Mouse (Mus musculus): ENCODE measurements around the gene Mccc2. TPM values are rescaled to one million over a fixed set of nuclear protein-coding genes. Genes with fewer than 3 reads are reported as not detected.

Gene Mccc2
- polyA plus RNA-seq, 1 experiment from 2014 or later: 37.8 TPM

DNA sequence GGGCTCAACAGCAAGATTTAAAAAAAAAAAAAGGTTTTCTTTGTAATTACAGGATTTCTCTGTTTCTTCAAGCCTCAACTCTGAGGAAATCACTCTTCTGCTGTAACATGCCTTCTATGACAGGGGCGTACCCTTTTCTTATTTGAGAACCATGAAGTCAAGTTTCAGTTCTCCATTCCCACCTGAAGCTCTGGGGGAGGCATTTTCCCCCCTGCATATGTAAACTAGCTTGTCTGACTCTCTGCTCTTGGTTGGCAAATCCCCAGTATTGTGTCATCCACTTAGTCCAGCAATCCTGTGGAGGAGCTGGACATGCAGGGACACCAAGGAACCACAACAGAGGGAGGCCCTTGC is 59.9 kb downstream of the Mccc2 start:
- Histone ChIP-seq H3K4me1 (ENCODE audit: control insufficient read depth, insufficient read depth, low read length) (no peaks in the 10 kb centered on the region), H3K27ac (ENCODE audit: low read depth, low read length) (no peak overlapping the region), H3K27me3 (ENCODE audit: control insufficient read depth, insufficient read depth, low read length) (no peaks in the 10 kb centered on the region), H3K36me3 (ENCODE audit: control insufficient read depth, insufficient read depth, low read length) (no peaks in the 10 kb centered on the region), H3K4me3 (ENCODE audit: low read depth, low read length) (no peak overlapping the region), H3K9me3 (ENCODE audit: control insufficient read depth, low read length) (no peaks in the 10 kb centered on the region; the same call in 1 of the 2 replicates), H3K9ac (ENCODE audit: low read length) (no peak overlapping the region), H3K4me2 (ENCODE audit: low read depth) (no peak overlapping the region)
- WGBS: 97% methylated on average over 1 of the region's 1 CpGs
- no peak for DNase-seq (ENCODE audit: low spot score)
- ATAC-seq (ENCODE audit: insufficient read depth, low FRiP score, low TSS enrichment): no peak

DNA sequence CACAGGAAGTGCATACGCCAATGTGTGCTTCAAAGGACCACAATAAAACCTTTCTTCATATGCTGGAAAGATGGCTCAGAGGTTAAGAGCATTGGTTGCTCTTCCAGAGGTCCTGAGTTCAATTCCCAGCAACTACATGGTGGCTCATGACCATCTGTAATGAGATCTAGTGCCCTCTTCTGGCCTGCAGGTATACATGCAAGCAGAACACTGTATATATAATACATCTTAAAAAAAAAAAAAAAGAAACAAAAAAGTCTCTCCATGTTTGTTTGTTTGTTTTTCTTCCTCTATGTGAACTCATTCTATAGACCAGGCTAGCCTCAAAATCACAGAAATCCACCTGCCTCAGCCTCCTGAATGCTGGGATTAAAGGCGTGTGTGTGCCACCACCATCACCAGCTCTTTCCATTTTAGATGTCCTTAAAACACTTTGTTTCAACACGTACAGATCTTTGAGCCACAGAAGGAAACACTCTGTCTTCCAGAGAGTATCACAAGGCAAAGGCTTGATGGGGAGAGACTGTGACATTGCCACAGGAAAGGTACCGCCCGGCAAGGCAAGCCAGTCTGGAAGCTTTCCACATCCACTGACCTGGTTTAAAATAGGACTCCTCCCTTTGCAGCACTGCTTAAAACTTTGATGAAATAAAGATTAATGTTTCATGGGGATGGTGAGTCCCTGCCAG is 60.4 kb downstream of the Mccc2 start:
- WGBS: 96% methylated on average over 5 of the region's 5 CpGs
- H3K9me3 ChIP-seq (ENCODE audit: control insufficient read depth, low read length): no peaks in the 10 kb centered on the region; the same call in 1 of the 2 replicates

DNA sequence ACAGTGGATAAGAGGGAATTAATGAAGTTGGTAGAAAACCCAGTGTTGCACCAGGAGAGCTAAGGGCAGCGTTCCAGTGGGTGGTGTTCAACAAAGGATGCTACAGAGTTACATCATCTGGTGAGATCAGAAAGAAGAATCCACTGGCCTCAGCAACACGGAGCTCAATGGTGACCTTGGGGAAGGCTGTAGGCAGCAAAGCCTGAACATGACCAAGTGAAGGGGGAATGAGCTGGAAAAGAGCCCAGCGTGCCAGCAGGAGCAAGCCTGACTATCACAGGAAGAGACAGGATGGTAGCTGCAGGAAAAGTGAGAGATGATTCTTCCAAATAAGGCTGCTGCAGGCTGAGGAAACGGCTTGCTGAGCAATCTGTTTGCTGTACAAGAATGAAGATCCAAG is 68.0 kb downstream of the Mccc2 start:
- H3K27me3 ChIP-seq (ENCODE audit: control insufficient read depth, insufficient read depth, low read length): no peaks in the 10 kb centered on the region
- no peak overlapping the region for H3K4me2 ChIP-seq (ENCODE audit: low read depth)
- no peaks in the 10 kb centered on the region for H3K4me1 ChIP-seq (ENCODE audit: control insufficient read depth, insufficient read depth, low read length)
- no peak overlapping the region for H3K9ac ChIP-seq (ENCODE audit: low read length)
- no peak overlapping the region for H3K27ac ChIP-seq (ENCODE audit: low read depth, low read length)
- H3K36me3 ChIP-seq (ENCODE audit: control insufficient read depth, insufficient read depth, low read length): no peaks in the 10 kb centered on the region
- ATAC-seq (ENCODE audit: insufficient read depth, low FRiP score, low TSS enrichment) (no peak), DNase-seq (ENCODE audit: low spot score) (no peak)
- H3K9me3 ChIP-seq (ENCODE audit: control insufficient read depth, low read length): no peaks in the 10 kb centered on the region
- 86% methylated on average over 4 of the region's 4 CpGs for WGBS
- H3K4me3 ChIP-seq (ENCODE audit: low read depth, low read length): no peak overlapping the region

More for the DNA sequence above, 60.4 kb downstream of the Mccc2 start:
- DNase-seq (ENCODE audit: low spot score) (no peak), ATAC-seq (ENCODE audit: insufficient read depth, low FRiP score, low TSS enrichment) (no peak)
- Histone ChIP-seq H3K27ac (ENCODE audit: low read depth, low read length) (no peak overlapping the region), H3K36me3 (ENCODE audit: control insufficient read depth, insufficient read depth, low read length) (no peaks in the 10 kb centered on the region), H3K4me2 (ENCODE audit: low read depth) (no peak overlapping the region), H3K4me3 (ENCODE audit: low read depth, low read length) (no peak overlapping the region), H3K4me1 (ENCODE audit: control insufficient read depth, insufficient read depth, low read length) (no peaks in the 10 kb centered on the region), H3K9ac (ENCODE audit: low read length) (no peak overlapping the region), H3K27me3 (ENCODE audit: control insufficient read depth, insufficient read depth, low read length) (no peaks in the 10 kb centered on the region)

DNA sequence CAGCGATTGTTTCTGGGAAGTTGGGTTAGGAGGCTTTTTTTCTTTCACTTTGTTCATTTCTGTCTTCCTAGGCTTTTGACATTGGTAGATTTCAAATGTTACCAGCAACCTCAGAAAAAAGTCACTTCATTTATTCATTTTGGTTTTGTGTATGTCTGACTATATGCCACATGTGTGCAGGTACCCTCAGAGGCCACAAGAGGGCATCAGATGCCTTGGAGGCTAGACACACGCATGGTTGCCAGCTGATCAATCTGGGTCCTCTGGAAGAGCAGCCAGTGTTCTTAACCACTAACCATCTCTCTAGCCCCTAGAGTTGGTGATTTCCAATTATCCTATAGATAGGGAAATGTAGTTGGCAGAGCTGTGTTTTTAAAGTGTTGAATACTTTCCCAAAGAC is 71.9 kb downstream of the Mccc2 start:
- 82% methylated on average over 2 of the region's 2 CpGs for WGBS

DNA sequence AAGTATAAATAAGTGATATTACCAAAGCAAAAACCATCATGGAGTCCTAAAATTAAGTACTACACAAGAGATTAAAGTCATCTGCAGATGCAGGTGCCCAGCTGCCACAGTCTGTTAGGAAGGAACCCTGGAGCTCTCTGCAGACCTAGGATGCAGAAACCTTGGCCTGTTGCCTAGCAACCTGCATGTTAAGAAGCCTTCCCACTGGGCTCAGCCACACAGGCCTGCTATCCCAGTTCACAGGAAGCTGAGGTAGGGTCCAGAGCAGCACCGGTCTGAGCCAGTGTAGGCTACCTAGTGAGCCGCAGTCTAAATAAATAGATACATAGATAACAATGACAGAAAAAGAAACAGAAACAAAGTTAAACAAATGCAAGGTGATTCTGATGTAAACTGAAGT is 74.8 kb downstream of the Mccc2 start:
- WGBS: 27% methylated on average over 2 of the region's 2 CpGs
- ATAC-seq (ENCODE audit: insufficient read depth, low FRiP score, low TSS enrichment) (peak; percentile 75; the same call in 1 of the 2 replicates), DNase-seq (ENCODE audit: low spot score) (peak; percentile 59)
- Histone ChIP-seq H3K4me2 (ENCODE audit: low read depth) (no peak overlapping the region), H3K4me3 (ENCODE audit: low read depth, low read length) (no peak overlapping the region), H3K4me1 (ENCODE audit: control insufficient read depth, insufficient read depth, low read length) (peaks cover 5% of the 10 kb centered on the region; the same call in 1 of the 2 replicates), H3K27ac (ENCODE audit: low read depth, low read length) (no peak overlapping the region), H3K27me3 (ENCODE audit: control insufficient read depth, insufficient read depth, low read length) (no peaks in the 10 kb centered on the region), H3K9ac (ENCODE audit: low read length) (no peak overlapping the region), H3K9me3 (ENCODE audit: control insufficient read depth, low read length) (no peaks in the 10 kb centered on the region), H3K36me3 (ENCODE audit: control insufficient read depth, insufficient read depth, low read length) (no peaks in the 10 kb centered on the region)

More for the DNA sequence above, 71.9 kb downstream of the Mccc2 start:
- Histone ChIP-seq H3K4me2 (ENCODE audit: low read depth) (no peak overlapping the region), H3K27me3 (ENCODE audit: control insufficient read depth, insufficient read depth, low read length) (no peaks in the 10 kb centered on the region), H3K9me3 (ENCODE audit: control insufficient read depth, low read length) (no peaks in the 10 kb centered on the region), H3K9ac (ENCODE audit: low read length) (no peak overlapping the region), H3K4me1 (ENCODE audit: control insufficient read depth, insufficient read depth, low read length) (peaks cover 5% of the 10 kb centered on the region; the same call in 1 of the 2 replicates), H3K36me3 (ENCODE audit: control insufficient read depth, insufficient read depth, low read length) (no peaks in the 10 kb centered on the region), H3K4me3 (ENCODE audit: low read depth, low read length) (no peak overlapping the region), H3K27ac (ENCODE audit: low read depth, low read length) (no peak overlapping the region)
- ATAC-seq (ENCODE audit: insufficient read depth, low FRiP score, low TSS enrichment) (no peak), DNase-seq (ENCODE audit: low spot score) (no peak)

DNA sequence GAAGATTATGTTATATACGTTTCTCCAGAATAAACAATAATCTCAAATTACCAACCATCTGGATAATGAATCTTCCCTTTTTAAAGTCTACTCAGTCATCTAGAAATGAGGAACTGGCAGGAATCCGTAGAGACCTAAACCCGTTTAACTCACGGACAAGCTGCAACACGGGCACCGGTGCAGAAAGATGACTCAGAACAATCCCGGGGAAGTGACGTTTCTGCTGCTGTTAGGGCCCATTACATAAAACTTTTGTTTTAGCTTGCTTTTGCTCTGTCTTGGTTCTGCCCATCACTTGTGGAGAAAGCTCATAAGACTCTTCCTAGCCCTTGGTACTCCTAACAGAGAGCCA is 76.1 kb downstream of the Mccc2 start:
- WGBS: 72% methylated on average over 8 of the region's 8 CpGs
- no peak for ATAC-seq (ENCODE audit: insufficient read depth, low FRiP score, low TSS enrichment)
- Histone ChIP-seq H3K27ac (ENCODE audit: low read depth, low read length) (no peak overlapping the region), H3K36me3 (ENCODE audit: control insufficient read depth, insufficient read depth, low read length) (no peaks in the 10 kb centered on the region), H3K27me3 (ENCODE audit: control insufficient read depth, insufficient read depth, low read length) (no peaks in the 10 kb centered on the region), H3K4me2 (ENCODE audit: low read depth) (no peak overlapping the region), H3K4me3 (ENCODE audit: low read depth, low read length) (no peak overlapping the region), H3K9me3 (ENCODE audit: control insufficient read depth, low read length) (no peaks in the 10 kb centered on the region), H3K9ac (ENCODE audit: low read length) (no peak overlapping the region), H3K4me1 (ENCODE audit: control insufficient read depth, insufficient read depth, low read length) (peaks cover 5% of the 10 kb centered on the region; the same call in 1 of the 2 replicates)
- no peak for DNase-seq (ENCODE audit: low spot score)

DNA sequence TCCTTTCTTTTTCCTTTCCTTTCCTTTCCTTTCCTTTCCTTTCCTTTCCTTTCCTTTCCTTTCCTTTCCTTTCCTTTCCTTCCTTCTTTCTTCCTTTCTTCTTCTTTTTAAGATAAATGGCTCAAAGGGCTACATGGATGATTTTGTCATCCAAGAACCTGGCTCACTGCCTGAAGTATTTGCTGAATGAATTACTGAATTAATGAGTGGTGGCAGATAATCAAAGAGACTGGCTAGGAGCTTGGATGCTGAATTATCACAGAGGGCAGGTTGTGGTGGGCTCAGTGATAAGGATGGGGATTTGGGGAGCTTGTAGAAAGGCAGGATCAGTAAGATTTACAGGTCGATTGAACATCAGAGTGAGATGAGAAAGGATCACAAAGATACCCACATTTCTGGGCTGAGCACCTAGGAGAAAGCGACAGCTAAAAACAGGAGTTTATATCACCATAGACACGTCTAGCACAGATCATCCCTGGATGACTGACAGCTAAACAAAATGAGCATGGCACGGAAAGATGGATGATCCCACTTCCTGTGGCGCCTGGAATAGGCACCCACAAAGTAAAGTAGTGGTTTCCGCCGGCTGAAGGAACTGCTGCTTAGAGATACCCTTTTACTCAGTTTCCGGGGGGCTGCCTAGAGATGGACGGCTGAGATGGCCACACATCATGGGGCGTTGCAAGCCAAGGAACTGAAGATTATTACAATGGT is 76.7 kb downstream of the Mccc2 start:
- H3K9ac ChIP-seq (ENCODE audit: low read length): no peak overlapping the region
- no peaks in the 10 kb centered on the region for H3K36me3 ChIP-seq (ENCODE audit: control insufficient read depth, insufficient read depth, low read length)
- H3K27me3 ChIP-seq (ENCODE audit: control insufficient read depth, insufficient read depth, low read length): no peaks in the 10 kb centered on the region
- H3K27ac ChIP-seq (ENCODE audit: low read depth, low read length): no peak overlapping the region
- 90% methylated on average over 10 of the region's 10 CpGs for WGBS
- DNase-seq (ENCODE audit: low spot score) (no peak), ATAC-seq (ENCODE audit: insufficient read depth, low FRiP score, low TSS enrichment) (no peak)
- H3K4me3 ChIP-seq (ENCODE audit: low read depth, low read length): no peak overlapping the region
- H3K4me1 ChIP-seq (ENCODE audit: control insufficient read depth, insufficient read depth, low read length): peaks cover 5% of the 10 kb centered on the region; the same call in 1 of the 2 replicates
- H3K9me3 ChIP-seq (ENCODE audit: control insufficient read depth, low read length): no peaks in the 10 kb centered on the region
- H3K4me2 ChIP-seq (ENCODE audit: low read depth): no peak overlapping the region

DNA sequence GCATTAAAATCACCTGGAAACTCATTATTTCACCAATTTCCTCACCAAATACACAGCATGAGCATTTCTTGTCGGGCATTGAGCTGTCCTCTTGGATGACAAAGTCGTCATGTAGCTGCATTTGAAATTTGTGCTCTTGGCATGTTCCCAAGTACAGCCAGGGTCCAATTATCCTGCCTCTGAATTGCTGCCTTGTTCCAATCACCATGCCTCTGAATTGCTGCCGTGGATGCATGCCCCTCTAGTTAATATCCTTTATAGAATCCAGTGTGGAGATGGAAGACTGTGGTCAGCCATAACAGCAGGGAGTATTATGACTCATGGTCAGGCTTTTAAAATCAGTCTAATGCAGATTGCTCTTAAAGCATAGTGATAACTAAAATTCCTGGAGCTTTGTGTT is 77.7 kb downstream of the Mccc2 start:
- no peak overlapping the region for H3K4me3 ChIP-seq (ENCODE audit: low read depth, low read length)
- no peaks in the 10 kb centered on the region for H3K27me3 ChIP-seq (ENCODE audit: control insufficient read depth, insufficient read depth, low read length)
- H3K4me1 ChIP-seq (ENCODE audit: control insufficient read depth, insufficient read depth, low read length): peaks cover 5% of the 10 kb centered on the region; the same call in 1 of the 2 replicates
- ATAC-seq (ENCODE audit: insufficient read depth, low FRiP score, low TSS enrichment): no peak
- no peak overlapping the region for H3K9ac ChIP-seq (ENCODE audit: low read length)
- H3K9me3 ChIP-seq (ENCODE audit: control insufficient read depth, low read length): no peaks in the 10 kb centered on the region
- H3K27ac ChIP-seq (ENCODE audit: low read depth, low read length): no peak overlapping the region
- DNase-seq (ENCODE audit: low spot score): no peak
- H3K4me2 ChIP-seq (ENCODE audit: low read depth): no peak overlapping the region
- no peaks in the 10 kb centered on the region for H3K36me3 ChIP-seq (ENCODE audit: control insufficient read depth, insufficient read depth, low read length)
- 68% methylated on average over 3 of the region's 3 CpGs for WGBS

DNA sequence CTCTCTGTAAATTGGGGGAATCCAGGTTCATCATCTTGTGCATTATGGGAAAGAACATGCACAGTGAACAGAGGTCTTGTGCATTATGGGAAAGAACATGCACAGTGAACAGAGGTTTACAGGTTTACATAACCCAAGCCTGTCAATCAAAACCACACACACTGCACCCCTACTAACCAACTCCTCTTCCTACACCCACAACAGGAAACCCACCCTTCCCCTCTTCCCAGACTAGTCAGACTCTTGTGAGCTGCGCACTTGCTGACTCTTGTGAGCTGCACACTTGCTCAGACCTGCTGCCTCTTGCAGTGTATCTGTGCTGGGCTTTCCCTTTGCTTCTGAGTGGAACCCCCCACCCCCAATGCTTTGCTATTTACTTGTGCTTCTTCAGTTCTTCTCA is 83.0 kb downstream of the Mccc2 start:
- Histone ChIP-seq H3K4me3 (ENCODE audit: low read depth, low read length) (no peak overlapping the region), H3K36me3 (ENCODE audit: control insufficient read depth, insufficient read depth, low read length) (no peaks in the 10 kb centered on the region), H3K27ac (ENCODE audit: low read depth, low read length) (no peak overlapping the region), H3K27me3 (ENCODE audit: control insufficient read depth, insufficient read depth, low read length) (no peaks in the 10 kb centered on the region), H3K9ac (ENCODE audit: low read length) (no peak overlapping the region), H3K4me2 (ENCODE audit: low read depth) (no peak overlapping the region), H3K9me3 (ENCODE audit: control insufficient read depth, low read length) (no peaks in the 10 kb centered on the region), H3K4me1 (ENCODE audit: control insufficient read depth, insufficient read depth, low read length) (no peaks in the 10 kb centered on the region)
- ATAC-seq (ENCODE audit: insufficient read depth, low FRiP score, low TSS enrichment): no peak
- no peak for DNase-seq (ENCODE audit: low spot score)
- 86% methylated on average over 1 of the region's 1 CpGs for WGBS

All from neural tube, embryonic 11.5 days (tissue).